Mouse (Mus musculus): Measurements from ENCODE around the gene Gm11444. TPM values are rescaled to one million over a fixed set of nuclear protein-coding genes. Genes with fewer than 3 reads are reported as not detected.

Gene Gm11444
- polyA plus RNA-seq, 1 experiment from 2014 or later: not detected

DNA sequence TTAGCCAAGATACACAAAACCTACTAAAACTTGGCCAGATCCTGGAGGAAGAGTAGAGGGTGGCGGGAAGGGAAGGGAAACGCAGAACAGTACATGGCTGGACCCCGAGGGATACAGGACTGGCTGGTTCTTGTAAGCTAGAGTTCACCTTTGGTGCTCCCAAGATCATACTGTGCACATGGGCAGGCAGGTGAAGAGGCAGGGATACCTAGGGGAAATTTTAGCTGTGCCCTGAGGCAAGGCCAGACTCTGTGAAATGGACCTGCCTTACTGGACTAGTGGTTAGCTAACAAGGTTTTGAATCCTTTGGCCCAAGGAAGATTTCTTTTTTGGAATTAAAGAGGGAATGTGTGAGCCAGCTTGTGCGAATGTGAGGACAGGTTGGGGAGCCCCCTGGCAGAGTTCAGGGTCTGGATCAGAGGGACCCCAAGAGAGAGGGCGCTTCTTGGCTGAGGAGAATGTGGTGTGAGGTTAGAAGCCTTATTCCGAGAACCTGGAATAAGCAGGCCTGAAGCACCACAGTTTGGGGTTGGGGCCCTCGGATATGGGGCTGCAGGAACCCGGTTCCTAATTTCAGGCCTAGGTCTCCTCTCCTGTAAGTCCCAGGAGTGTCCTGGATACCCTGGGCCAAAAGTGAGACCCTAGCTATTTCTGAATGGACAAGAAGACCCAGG is 39.1 kb upstream of the Gm11444 start:
- peaks cover 85% of the 10 kb centered on the region for H3K27me3 ChIP-seq (replicated peaks)
- H3K36me3 ChIP-seq: no peaks in the 10 kb centered on the region
- H3K9ac ChIP-seq: no peak overlapping the region
- H3K4me2 ChIP-seq: peak overlapping the region; percentile 44; the same call in 1 of the 2 replicates
- peaks cover 29% of the 10 kb centered on the region for H3K4me1 ChIP-seq (replicated peaks)
- no peak overlapping the region for H3K27ac ChIP-seq (ENCODE audit: poor library complexity, severe bottlenecking)
- 0 out of 2 replicates have a peak overlapping the region, but pooled peaks have one; percentile 26 for H3K4me3 ChIP-seq
- no peaks in the 10 kb centered on the region for H3K9me3 ChIP-seq (replicated peaks)
- ATAC-seq (ENCODE audit: insufficient number of reproducible peaks, low FRiP score): no peak
- 32% methylated on average over 8 of the region's 8 CpGs for whole genome bisulfite sequencing

DNA sequence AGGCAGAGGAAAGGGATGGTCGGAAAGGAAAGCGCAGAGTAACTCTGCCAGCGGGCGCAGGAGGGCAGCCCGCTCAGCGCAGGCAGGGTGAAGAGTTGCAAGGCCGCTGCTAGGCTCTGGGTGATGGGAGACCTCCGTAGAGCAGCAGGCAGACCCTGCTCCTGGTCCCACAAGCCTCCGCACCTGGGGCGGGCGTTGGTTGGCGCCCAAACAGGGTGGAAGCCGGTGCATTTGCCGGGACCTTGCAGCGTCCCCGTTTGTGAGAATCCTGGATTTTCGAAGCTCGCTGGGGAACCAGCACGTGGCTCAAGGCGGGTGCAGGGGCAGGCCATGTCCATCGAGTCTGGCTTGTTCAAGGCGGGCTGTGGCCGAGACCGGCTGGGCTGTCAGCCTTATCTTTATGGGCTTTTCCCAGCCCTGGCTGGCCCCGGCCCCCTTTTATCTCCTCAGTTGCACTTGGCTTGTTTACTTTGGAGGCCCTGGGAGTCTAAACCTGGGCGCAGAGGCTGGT is 38.4 kb upstream of the Gm11444 start:
- Histone ChIP-seq H3K9ac (no peak overlapping the region), H3K4me1 (replicated peaks) (peaks cover 29% of the 10 kb centered on the region), H3K9me3 (replicated peaks) (no peaks in the 10 kb centered on the region), H3K4me2 (peak overlapping the region; percentile 44), H3K36me3 (no peaks in the 10 kb centered on the region), H3K27me3 (replicated peaks) (peaks cover 84% of the 10 kb centered on the region), H3K4me3 (peak overlapping the region; percentile 26), H3K27ac (ENCODE audit: poor library complexity, severe bottlenecking) (no peak overlapping the region)
- 3% methylated on average over 26 of the region's 26 CpGs for WGBS
- ATAC-seq (ENCODE audit: insufficient number of reproducible peaks, low FRiP score): no peak

DNA sequence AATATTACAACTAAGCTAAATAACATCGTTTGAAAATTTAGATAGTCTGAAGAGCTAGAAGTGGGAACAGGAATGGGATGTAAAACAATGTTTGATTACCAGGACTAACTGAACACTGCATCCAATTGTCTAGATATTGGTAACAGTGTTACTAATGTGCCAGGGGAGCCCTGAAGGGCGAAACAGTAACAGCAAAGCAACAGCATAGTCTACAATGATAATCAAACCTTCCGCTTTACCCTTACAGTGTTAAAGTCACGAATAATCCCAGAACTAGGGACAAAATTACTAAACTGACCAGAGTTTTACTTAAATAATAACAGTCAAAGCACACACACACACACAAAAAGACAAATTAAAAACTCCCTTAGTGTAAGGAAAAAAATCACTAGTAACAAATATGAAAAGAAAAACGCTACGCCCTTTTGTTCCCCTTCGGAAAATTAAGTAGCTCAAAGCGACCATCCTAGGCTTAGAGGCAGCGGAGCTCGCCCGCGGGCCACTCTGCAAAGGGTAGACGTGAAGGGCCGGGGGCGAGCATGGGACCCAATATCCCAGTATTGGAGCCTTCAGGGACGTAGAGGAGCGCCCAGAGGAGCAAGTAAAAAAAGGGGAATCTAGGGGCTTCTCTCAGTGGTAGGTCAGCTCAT is 37.8 kb upstream of the Gm11444 start:
- Histone ChIP-seq H3K9me3 (replicated peaks) (no peaks in the 10 kb centered on the region), H3K4me1 (replicated peaks) (peaks cover 29% of the 10 kb centered on the region), H3K4me2 (peak overlapping the region; percentile 44), H3K9ac (no peak overlapping the region), H3K27ac (ENCODE audit: poor library complexity, severe bottlenecking) (no peak overlapping the region), H3K36me3 (no peaks in the 10 kb centered on the region), H3K4me3 (peak overlapping the region; percentile 26), H3K27me3 (replicated peaks) (peaks cover 85% of the 10 kb centered on the region)
- ATAC-seq (ENCODE audit: insufficient number of reproducible peaks, low FRiP score): no peak
- WGBS: 6% methylated on average over 17 of the region's 17 CpGs

DNA sequence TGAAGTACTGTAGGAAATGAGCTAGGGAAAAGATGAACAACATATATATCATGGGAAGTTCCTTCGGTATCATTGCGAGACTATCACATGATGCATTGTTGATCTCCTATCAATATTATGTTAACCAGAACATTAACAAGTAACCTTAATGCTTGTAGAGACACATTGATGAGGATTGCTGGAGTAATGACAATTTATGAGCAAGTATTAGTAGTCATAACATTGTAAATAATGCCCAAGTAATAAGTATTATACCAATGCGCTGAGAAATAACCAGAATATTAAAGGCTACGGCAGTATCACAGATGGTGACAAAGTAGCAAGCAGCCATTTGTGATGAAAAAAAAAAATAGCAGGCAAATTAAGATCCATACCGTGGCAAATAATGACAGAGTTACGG is 37.1 kb upstream of the Gm11444 start:
- no peak for ATAC-seq (ENCODE audit: insufficient number of reproducible peaks, low FRiP score)
- H3K9ac ChIP-seq: no peak overlapping the region
- H3K27me3 ChIP-seq (replicated peaks): peaks cover 85% of the 10 kb centered on the region
- H3K9me3 ChIP-seq (replicated peaks): no peaks in the 10 kb centered on the region
- no peak overlapping the region for H3K4me3 ChIP-seq
- no peak overlapping the region for H3K27ac ChIP-seq (ENCODE audit: poor library complexity, severe bottlenecking)
- 34% methylated on average over 6 of the region's 6 CpGs for WGBS
- no peak overlapping the region for H3K4me2 ChIP-seq
- peaks cover 29% of the 10 kb centered on the region for H3K4me1 ChIP-seq (replicated peaks)
- no peaks in the 10 kb centered on the region for H3K36me3 ChIP-seq

DNA sequence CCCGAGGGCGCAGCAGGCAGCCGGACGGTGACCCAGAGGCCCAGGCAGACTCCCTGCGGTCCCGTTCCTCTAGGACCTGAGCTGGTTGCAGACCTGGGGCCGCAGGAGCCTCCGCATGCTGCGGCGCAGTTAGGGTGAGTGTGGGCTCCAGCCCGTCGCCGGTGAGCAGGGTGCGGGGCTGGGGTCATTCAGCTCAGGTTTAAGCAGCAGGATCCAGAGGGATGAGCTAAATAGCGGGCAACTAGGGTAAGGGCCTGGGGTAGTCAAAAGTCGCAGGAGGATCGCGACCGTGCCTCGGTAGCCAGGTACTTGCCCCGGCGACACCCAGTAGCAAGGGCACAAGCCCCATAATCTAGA is 36.3 kb upstream of the Gm11444 start:
- no peaks in the 10 kb centered on the region for H3K36me3 ChIP-seq
- peaks cover 84% of the 10 kb centered on the region for H3K27me3 ChIP-seq (replicated peaks)
- no peak for ATAC-seq (ENCODE audit: insufficient number of reproducible peaks, low FRiP score)
- H3K9ac ChIP-seq: no peak overlapping the region
- 4% methylated on average over 22 of the region's 22 CpGs for WGBS
- no peaks in the 10 kb centered on the region for H3K9me3 ChIP-seq (replicated peaks)
- H3K4me3 ChIP-seq: peak overlapping the region; percentile 10
- H3K27ac ChIP-seq (ENCODE audit: poor library complexity, severe bottlenecking): no peak overlapping the region
- peak overlapping the region; percentile 22; the same call in 1 of the 2 replicates for H3K4me2 ChIP-seq
- peaks cover 29% of the 10 kb centered on the region for H3K4me1 ChIP-seq (replicated peaks)

DNA sequence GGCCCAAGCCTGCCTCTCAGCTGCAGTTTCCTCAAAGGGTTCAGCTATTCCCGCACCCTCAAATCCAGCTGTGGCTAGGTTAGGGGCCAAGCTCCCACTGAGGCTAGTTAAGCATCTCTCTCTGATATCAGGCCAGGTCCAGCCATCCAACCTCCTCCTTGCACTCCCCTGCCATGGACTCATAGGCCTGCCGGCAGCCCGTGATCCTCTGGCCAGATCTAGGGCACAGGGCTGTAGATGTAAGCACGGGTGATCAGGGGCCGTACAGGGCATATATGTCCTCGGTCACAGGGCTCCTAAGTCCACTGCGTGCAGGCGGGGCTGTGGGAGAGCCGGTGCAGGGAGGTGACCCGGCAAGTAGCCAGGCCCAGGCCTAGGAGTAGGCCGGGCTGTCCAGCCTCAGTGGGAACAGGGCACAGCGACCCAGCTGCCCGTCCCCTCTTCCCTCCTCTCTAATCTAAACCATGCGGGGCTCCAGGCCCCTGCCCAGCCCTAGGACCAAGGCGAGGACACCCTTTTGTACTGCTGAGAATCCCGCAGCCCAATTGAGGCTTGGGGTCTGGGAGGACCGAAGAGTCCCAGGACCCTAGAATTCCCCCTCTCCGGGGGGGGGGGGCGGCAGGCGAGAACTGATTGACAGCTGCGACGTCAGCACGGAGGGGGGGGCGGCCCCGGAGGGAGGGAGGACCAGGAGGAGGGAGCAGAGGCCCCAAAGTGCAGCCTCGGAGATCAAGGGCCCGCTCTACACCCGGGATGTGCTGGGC is 35.7 kb upstream of the Gm11444 start, which contains the start of gene Tbx4:
Gene Tbx4 (plus strand): TSS at position 758 of the 764 bp plus-strand sequence.
- 18% methylated on average over 23 of the region's 28 CpGs for WGBS
- Histone ChIP-seq H3K27me3 (replicated peaks) (peaks cover 84% of the 10 kb centered on the region), H3K4me1 (replicated peaks) (peaks cover 29% of the 10 kb centered on the region), H3K36me3 (no peaks in the 10 kb centered on the region), H3K27ac (ENCODE audit: poor library complexity, severe bottlenecking) (no peak within 1 kb of the TSS), H3K4me3 (peak within 1 kb of the TSS; percentile 10), H3K9ac (no peak within 1 kb of the TSS), H3K9me3 (replicated peaks) (no peaks in the 10 kb centered on the region), H3K4me2 (peak within 1 kb of the TSS; percentile 22; the same call in 1 of the 2 replicates)
- ATAC-seq (ENCODE audit: insufficient number of reproducible peaks, low FRiP score): peak; percentile 33; the same call in 1 of the 2 replicates

DNA sequence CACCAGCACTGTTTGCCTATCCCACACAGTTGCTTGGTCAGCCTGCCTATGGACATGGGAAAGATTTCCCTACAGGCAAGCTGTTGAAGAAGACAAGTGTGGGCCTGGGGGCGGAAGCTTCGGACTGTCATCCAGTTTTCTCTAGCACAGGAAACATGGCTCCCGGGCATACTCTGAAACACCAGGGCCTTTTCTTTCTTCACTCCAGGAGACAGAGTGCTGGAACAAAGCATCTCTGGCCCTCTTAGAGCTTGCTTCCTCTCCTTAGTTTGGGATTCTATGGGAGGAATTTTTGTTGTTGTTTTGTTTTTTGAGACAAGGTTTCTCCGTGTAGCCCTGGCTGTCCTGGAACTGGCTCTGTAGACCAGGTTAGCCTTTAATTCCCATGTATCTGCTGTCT is 34.4 kb upstream of the Gm11444 start:
- Histone ChIP-seq H3K4me1 (replicated peaks) (peaks cover 20% of the 10 kb centered on the region), H3K27ac (ENCODE audit: poor library complexity, severe bottlenecking) (no peak overlapping the region), H3K4me3 (no peak overlapping the region), H3K27me3 (replicated peaks) (peaks cover 77% of the 10 kb centered on the region), H3K9ac (no peak overlapping the region), H3K9me3 (replicated peaks) (no peaks in the 10 kb centered on the region), H3K4me2 (no peak overlapping the region), H3K36me3 (no peaks in the 10 kb centered on the region)
- WGBS: 63% methylated on average over 4 of the region's 4 CpGs
- ATAC-seq (ENCODE audit: insufficient number of reproducible peaks, low FRiP score): no peak

DNA sequence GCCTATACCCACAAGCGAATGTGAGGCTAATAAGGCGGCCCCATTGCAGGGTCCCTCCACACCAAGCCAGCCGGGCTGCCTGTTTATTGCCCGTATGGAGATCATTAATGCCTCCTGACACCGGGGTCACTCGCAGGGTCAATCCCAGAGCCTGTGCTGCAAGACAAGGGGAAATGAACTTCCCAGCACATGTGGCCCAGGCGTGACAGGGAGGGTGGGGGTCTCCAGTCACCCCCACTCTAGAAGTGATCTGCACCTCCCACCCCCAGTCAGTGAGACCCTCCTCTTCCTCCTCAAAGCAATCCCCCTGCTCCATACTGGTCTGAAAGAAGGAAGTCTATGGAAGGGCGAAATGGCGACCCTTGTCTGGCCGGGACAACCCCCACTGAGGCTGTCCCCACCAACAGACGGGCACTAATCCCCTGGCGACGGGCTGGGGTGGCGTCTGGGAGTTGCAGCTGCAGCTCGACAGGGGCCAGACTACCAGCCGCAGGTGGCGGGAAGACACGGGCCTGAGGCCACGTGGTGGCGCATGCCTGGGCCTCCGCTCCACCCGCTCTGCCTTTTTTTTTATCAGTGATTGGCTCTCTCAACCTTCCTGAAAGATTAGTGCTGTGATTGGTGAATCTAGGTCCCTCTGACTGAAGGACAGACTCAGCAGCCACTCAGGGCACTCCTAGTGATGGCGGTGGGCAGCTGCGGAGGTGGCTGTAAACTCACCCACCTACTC is 26.1 kb upstream of the Gm11444 start:
- 61% methylated on average over 24 of the region's 24 CpGs for WGBS
- H3K9ac ChIP-seq: no peak overlapping the region
- no peak overlapping the region for H3K27ac ChIP-seq (ENCODE audit: poor library complexity, severe bottlenecking)
- H3K36me3 ChIP-seq: no peaks in the 10 kb centered on the region
- no peak overlapping the region for H3K4me3 ChIP-seq
- peak overlapping the region; percentile 18; the same call in 1 of the 2 replicates for H3K4me2 ChIP-seq
- ATAC-seq (ENCODE audit: insufficient number of reproducible peaks, low FRiP score): no peak
- H3K9me3 ChIP-seq (replicated peaks): no peaks in the 10 kb centered on the region
- H3K27me3 ChIP-seq (replicated peaks): peaks cover 36% of the 10 kb centered on the region
- no peaks in the 10 kb centered on the region for H3K4me1 ChIP-seq (replicated peaks)

DNA sequence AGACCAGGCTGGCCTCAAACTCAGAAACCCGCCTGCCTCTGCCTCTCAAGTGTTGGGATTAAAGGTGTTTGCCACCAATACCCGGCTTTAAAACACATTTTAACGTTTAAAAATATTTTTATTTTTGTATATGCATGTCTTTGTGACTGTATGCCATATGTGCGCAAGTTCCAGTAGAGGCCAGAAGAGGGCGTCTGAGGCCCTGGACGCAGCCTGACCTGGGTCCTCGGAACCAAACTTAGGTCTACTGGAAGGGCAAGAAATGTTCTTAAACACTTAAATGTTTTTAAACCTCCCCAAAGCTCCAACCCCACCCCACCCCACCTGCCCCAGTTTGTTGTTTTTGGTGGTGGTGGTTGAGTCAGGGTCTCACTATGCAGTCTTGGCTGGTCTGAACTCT is 14.2 kb upstream of the Gm11444 start:
- Histone ChIP-seq H3K4me3 (no peak overlapping the region), H3K36me3 (no peaks in the 10 kb centered on the region), H3K9me3 (replicated peaks) (no peaks in the 10 kb centered on the region; the same call in 1 of the 2 replicates), H3K27ac (ENCODE audit: poor library complexity, severe bottlenecking) (no peak overlapping the region), H3K4me1 (replicated peaks) (no peaks in the 10 kb centered on the region), H3K9ac (no peak overlapping the region), H3K27me3 (replicated peaks) (peaks cover 5% of the 10 kb centered on the region), H3K4me2 (no peak overlapping the region)
- 31% methylated on average over 7 of the region's 7 CpGs for WGBS
- ATAC-seq (ENCODE audit: insufficient number of reproducible peaks, low FRiP score): no peak

DNA sequence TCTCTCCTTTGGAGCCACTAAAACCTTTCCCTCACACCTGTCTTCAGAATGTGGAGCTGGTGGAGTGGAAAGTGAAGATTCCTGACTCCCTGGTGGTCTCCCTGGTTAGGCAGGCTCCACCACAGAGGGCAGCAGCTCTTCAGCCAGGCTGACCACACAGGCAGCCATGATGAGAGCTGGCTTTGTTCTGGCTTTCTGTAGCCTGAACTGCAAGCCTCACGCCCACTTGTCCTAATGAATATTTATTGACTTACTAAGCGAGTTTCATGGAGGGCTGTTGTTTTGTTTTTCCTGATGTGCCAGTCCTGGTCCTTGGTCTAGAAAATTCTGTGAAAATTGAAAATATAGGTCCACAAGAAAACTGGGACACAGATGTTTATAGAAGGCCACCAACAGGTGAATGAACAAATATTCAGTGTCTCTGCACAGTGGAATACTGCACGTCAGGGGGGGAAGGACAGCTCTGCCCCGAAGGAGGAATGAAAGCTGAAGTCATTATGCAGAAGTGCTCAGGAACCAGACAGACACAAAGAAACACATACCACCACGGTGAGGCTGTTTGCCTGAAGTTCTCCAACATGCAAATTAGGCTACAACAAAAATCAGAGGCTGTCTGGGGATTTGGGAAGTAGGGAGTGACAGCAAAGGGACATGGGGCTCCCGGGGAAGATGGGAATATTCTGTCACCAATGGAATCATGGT is 8.0 kb upstream of the Gm11444 start:
- Histone ChIP-seq H3K36me3 (no peaks in the 10 kb centered on the region), H3K9ac (no peak overlapping the region), H3K4me1 (replicated peaks) (no peaks in the 10 kb centered on the region), H3K4me3 (no peak overlapping the region), H3K9me3 (replicated peaks) (no peaks in the 10 kb centered on the region; the same call in 1 of the 2 replicates), H3K27me3 (replicated peaks) (peaks cover 3% of the 10 kb centered on the region), H3K4me2 (no peak overlapping the region), H3K27ac (ENCODE audit: poor library complexity, severe bottlenecking) (no peak overlapping the region)
- 41% methylated on average over 6 of the region's 6 CpGs for WGBS
- ATAC-seq (ENCODE audit: insufficient number of reproducible peaks, low FRiP score): no peak
